Mouse (Mus musculus): ENCODE measurements at regions not wholly inside any gene's neighbourhood (a gene's known extent, or its start where the extent isn't known, plus 50 kb on each side); places are given as distances from the start of the nearest gene placed in this dataset.

GRCm38 (mm10) chr5:47869701-47870100 is 113.2 kb upstream of the Slit2 start:
- TF ChIP-seq CTCF (IDR thresholded peaks at IDR 0.05; ENCODE audit: borderline replicate concordance, insufficient read depth, low read length) = no peak
- TF ChIP-seq POLR2A (IDR thresholded peaks at IDR 0.05; ENCODE audit: low read depth, low read length) = no peak

Measured in embryonic fibroblast, embryonic 13.5 days (primary cell).